Mouse (Mus musculus): ENCODE data around the gene Ankrd61. TPM values are rescaled to one million over a fixed set of nuclear protein-coding genes. Genes with fewer than 3 reads are reported as not detected.

The Ankrd61 gene
- total RNA-seq (2012; rRNA removed) (0.19 TPM in 1 of 2 replicates, not detected in the other), polyA plus RNA-seq (2012; ENCODE audit: insufficient read depth in 1 of 2, insufficient read length in 2 of 2, low read depth in 1 of 2, low replicate concordance in 2 of 2, missing spikeins in 1 of 2) (under 1 TPM in 1 of 2 experiments, not detected in 1; 0.64 TPM)

DNA sequence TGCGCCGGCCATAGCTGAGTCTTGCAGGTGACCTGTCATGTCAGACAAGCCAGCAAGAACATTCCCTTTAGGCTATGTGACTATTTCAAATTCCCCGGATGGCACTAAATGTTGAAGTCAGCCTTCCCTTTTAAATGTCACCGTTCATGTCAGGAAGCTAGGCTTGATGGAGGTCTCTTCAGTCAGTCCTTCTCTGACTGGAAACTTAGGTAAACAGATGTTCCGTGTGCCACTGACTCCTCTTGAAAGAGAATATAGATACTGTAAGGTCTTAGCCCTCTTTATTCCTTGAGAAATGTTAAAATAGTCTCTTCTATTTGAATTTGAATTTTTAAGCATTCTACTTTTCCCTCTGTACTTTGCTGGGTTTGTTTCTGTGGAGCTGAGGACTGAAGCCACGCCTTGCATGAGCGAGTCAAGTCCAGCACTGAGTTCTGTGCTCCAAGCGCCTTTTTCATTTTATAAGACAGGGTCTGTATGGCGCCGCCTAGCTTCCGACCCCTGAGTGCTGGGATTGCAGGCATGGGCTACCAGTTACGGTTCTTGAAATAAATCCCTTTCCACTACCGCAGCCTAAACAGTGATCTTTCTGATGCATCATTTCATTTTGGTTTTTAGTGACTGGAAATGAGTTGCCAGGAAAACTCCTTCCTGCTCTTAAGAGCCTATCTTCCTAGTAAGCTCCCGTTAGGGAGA is at the start of gene Ankrd61:
TSS of gene Ankrd61 (minus strand) at position 51 of the 696 bp plus-strand sequence.
- Histone ChIP-seq H3K36me3 (ENCODE audit: control insufficient read depth in 1 of 2, insufficient read depth in 2 of 2, low read length in 2 of 2) (peaks cover 5 to 6% of the 10 kb centered on the region in 2 experiments), H3K4me3 (ENCODE audit: control insufficient read depth in 1 of 2, insufficient read depth in 1 of 2, low read depth in 2 of 2, low read length in 2 of 2) (no peak within 1 kb of the TSS), H3K79me2 (ENCODE audit: control insufficient read depth, insufficient read depth, low read length, poor library complexity) (no peaks in the 10 kb centered on the region), H3K4me1 (ENCODE audit: control insufficient read depth in 1 of 2, insufficient read depth in 2 of 2, low read length in 2 of 2) (peaks cover 2 to 10% of the 10 kb centered on the region in 2 experiments), H3K9ac (ENCODE audit: control insufficient read depth, low read depth, low read length, poor library complexity, severe bottlenecking) (no peak within 1 kb of the TSS), H3K27me3 (ENCODE audit: control insufficient read depth in 1 of 2, insufficient read depth in 2 of 2, low read length in 2 of 2) (no peaks in the 10 kb centered on the region), H3K9me3 (replicated peaks; ENCODE audit: insufficient read depth, low read length) (no peaks in the 10 kb centered on the region), H3K27ac (ENCODE audit: control insufficient read depth, low read depth, low read length) (no peak within 1 kb of the TSS)
- TF ChIP-seq RCOR1 (IDR thresholded peaks at IDR 0.05; ENCODE audit: low read depth, low read length), result no peak
- 0 out of 6 replicates have a peak, but pooled peaks of 1 of the 3 experiments have one; percentile 13 for TF ChIP-seq CTCF (IDR thresholded peaks at IDR 0.05 in 2 of 3, conservative IDR thresholded peaks at IDR 0.05 in 1 of 3; ENCODE audit: control insufficient read depth in 1 of 3, insufficient read depth in 1 of 3, low read depth in 2 of 3, low read length in 3 of 3, poor library complexity in 1 of 3, severe bottlenecking in 1 of 3)
- DNase-seq (ENCODE audit: low read depth, low spot score), result no peak

DNA sequence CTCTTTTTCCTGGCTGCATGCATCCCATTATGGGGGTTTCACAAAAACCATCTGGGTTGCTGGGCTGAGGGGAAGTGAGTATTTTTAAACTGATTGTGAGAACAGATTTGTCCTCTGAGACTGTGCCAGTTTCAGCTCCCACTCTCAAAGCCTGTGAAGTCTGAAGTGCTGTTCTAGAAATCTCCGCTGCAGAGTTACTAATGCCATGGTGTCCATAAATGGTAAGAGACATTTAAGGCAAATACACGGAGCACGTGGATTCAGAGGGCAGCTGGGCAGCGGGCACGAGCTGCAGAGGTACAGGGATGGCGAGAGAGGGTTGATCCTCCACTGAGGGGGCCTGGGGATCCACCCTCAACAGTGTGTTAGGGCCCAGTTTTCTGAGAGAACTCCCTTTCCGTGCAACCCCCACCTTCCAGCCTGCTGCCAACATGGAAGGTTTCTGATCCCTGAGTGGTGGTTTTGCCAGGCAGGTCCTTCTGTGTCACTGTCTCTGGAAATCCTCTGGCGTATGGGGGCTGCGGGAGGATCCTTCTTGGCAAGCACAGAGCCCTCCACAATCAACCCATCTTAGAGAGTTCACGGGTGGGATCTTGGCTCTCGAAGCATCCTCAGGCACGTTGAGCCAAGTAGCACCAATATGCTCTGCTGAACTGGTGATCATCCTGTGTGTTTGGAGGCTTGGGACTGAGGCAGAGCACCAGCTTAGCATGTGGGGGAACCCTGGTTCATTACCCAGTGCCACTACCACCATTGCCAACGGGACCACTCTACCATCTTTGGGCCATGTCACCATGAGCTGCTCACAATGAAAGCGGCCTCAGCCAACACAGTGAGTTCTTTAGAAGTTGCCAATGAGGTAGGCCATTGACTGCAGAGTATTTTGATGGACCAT is 46.0 kb upstream of the Ankrd61 start:
- no peaks in the 10 kb centered on the region for H3K9me3 ChIP-seq (replicated peaks; ENCODE audit: insufficient read depth, low read length)
- no peak overlapping the region for H3K4me3 ChIP-seq (ENCODE audit: control insufficient read depth in 1 of 2, insufficient read depth in 1 of 2, low read depth in 2 of 2, low read length in 2 of 2)
- DNase-seq (ENCODE audit: low read depth, low spot score), result no peak
- no peak for TF ChIP-seq CHD1 (IDR thresholded peaks at IDR 0.05; ENCODE audit: low read depth, low read length)
- no peak for TF ChIP-seq ZMIZ1 (IDR thresholded peaks at IDR 0.05; ENCODE audit: low read depth, low read length)
- TF ChIP-seq MAX (IDR thresholded peaks at IDR 0.05; ENCODE audit: low read length), result no peak
- TF ChIP-seq NELFE (IDR thresholded peaks at IDR 0.05; ENCODE audit: low read depth, low read length), result no peak
- no peak for TF ChIP-seq POLR2AphosphoS5 (IDR thresholded peaks at IDR 0.05; ENCODE audit: borderline replicate concordance, low read depth, low read length)
- no peak for TF ChIP-seq RCOR1 (IDR thresholded peaks at IDR 0.05; ENCODE audit: low read depth, low read length)
- TF ChIP-seq TCF12 (IDR thresholded peaks at IDR 0.05; ENCODE audit: low read depth, low read length), result no peak
- no peak for TF ChIP-seq TBP (IDR thresholded peaks at IDR 0.05; ENCODE audit: low read depth, low read length)
- TF ChIP-seq MAFK (IDR thresholded peaks at IDR 0.05; ENCODE audit: borderline replicate concordance, low read depth, low read length), result no peak
- TF ChIP-seq GATA1 (IDR thresholded peaks at IDR 0.05; ENCODE audit: low read depth, low read length), result no peak
- no peak for TF ChIP-seq MYB (IDR thresholded peaks at IDR 0.05; ENCODE audit: low read depth, low read length)
- no peak for TF ChIP-seq NRF1 (IDR thresholded peaks at IDR 0.05; ENCODE audit: insufficient read depth, low read depth, low read length, poor library complexity, severe bottlenecking)
- TF ChIP-seq SIN3A (IDR thresholded peaks at IDR 0.05; ENCODE audit: low read length), result no peak
- no peak for TF ChIP-seq TAL1 (IDR thresholded peaks at IDR 0.05; ENCODE audit: low read length)
- TF ChIP-seq BHLHE40 (IDR thresholded peaks at IDR 0.05; ENCODE audit: borderline replicate concordance, low read depth, low read length), result no peak
- no peak for TF ChIP-seq GABPA (IDR thresholded peaks at IDR 0.05; ENCODE audit: low read depth, low read length)
- no peaks in the 10 kb centered on the region for H3K27me3 ChIP-seq (ENCODE audit: control insufficient read depth in 1 of 2, insufficient read depth in 2 of 2, low read length in 2 of 2)
- H3K79me2 ChIP-seq (ENCODE audit: control insufficient read depth, insufficient read depth, low read length, poor library complexity), result no peaks in the 10 kb centered on the region
- H3K36me3 ChIP-seq (ENCODE audit: control insufficient read depth in 1 of 2, insufficient read depth in 2 of 2, low read length in 2 of 2), result no peaks in the 10 kb centered on the region
- no peaks in the 10 kb centered on the region for H3K4me1 ChIP-seq (ENCODE audit: control insufficient read depth in 1 of 2, insufficient read depth in 2 of 2, low read length in 2 of 2)
- H3K27ac ChIP-seq (ENCODE audit: control insufficient read depth, low read depth, low read length), result no peak overlapping the region
- H3K9ac ChIP-seq (ENCODE audit: control insufficient read depth, low read depth, low read length, poor library complexity, severe bottlenecking), result no peak overlapping the region

Measured in MEL (cell line).